ENCODE assay signal across 17 mouse cellular contexts in the genomic region with DNA sequence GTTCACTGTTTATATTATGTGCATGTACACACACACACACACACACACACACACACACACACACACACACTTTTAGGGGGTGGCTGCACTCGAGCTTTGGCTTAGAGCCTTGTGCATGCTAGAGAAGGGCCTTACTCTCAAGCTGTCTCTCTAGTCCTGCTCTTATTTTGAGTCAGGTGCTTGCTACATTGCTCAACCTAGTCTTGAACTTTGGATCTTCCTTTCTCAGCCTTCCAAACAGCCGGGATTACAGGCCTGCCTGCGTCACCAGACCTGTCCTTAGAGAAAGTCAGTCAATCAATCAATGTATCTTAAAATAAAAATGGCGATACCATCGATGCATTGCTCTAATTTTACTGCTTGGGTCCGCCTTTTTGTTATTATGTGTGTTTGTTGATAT.
"Had no signal": no experiment of that assay in that cellular context is flagged by ENCODE, and none has a peak within 500 bp of the region (broad histone marks: within the 10 kb centered on the region; RNA-seq: fewer than 3 reads in every experiment).

No protein-coding gene starts in this region.

- H3K27me3 ChIP-seq: lung, embryonic 15.5 days; midbrain, embryonic 13.5 days; midbrain, embryonic 15.5 days; neural tube, embryonic 12.5 days; stomach, embryonic 15.5 days had no signal

- DNase-seq: lung, adult 2 months; lung, postnatal 14 days; lung, postnatal 36 days; right cerebral cortex, postnatal 14 days; thymus, adult 2 months; thymus, postnatal 25 days; thymus, postnatal 4 days had no signal

- H3K4me1 ChIP-seq: lung, embryonic 15.5 days; stomach, embryonic 15.5 days had no signal

- H3K4me2 ChIP-seq: lung, embryonic 15.5 days; midbrain, embryonic 11.5 days; midbrain, embryonic 13.5 days; midbrain, embryonic 15.5 days; neural tube, embryonic 12.5 days; stomach, embryonic 15.5 days had no signal

- H3K27ac ChIP-seq: lung, embryonic 15.5 days; macrophage; midbrain, embryonic 13.5 days; midbrain, embryonic 15.5 days; neural tube, embryonic 12.5 days; stomach, embryonic 15.5 days; stomach, postnatal 0 days had no signal

- H3K36me3 ChIP-seq: lung, embryonic 15.5 days; midbrain, embryonic 15.5 days; stomach, embryonic 15.5 days had no signal

- H3K9me3 ChIP-seq: lung, embryonic 15.5 days; megakaryocyte, embryonic 14.5 days; midbrain, embryonic 13.5 days; midbrain, embryonic 15.5 days; neural tube, embryonic 12.5 days; stomach, embryonic 15.5 days had no signal

- ATAC-seq: lung, postnatal 0 days; midbrain, embryonic 13.5 days; midbrain, embryonic 15.5 days had no signal

- H3K4me3 ChIP-seq: lung, embryonic 15.5 days; megakaryocyte, embryonic 14.5 days; midbrain, embryonic 13.5 days; midbrain, embryonic 15.5 days; neural tube, embryonic 12.5 days; stomach, embryonic 15.5 days had no signal

- H3K9ac ChIP-seq: lung, embryonic 15.5 days; midbrain, embryonic 13.5 days; midbrain, embryonic 15.5 days; neural tube, embryonic 12.5 days; stomach, embryonic 15.5 days had no signal
